Mouse (Mus musculus) thymus, postnatal 4 days (tissue): ENCODE measurements at regions not wholly inside any gene's neighbourhood (a gene's known extent, or its start where the extent isn't known, plus 50 kb on each side); places are given as distances from the start of the nearest gene placed in this dataset.

ENCODE experiments used
- DNase-seq: peaks from one replicate; pipeline ENCODE4 v3.0.0; 2021

GRCm38 (mm10) chr2:106318695-106319266, 315.4 kb upstream of the Dnajc24 start:
- no peak for DNase-seq

GRCm38 (mm10) chr2:106346781-106347180, 343.4 kb upstream of the Dnajc24 start:
- DNase-seq = no peak

GRCm38 (mm10) chr2:106347249-106347648, 343.9 kb upstream of the Dnajc24 start:
- no peak for DNase-seq

GRCm38 (mm10) chr2:106355565-106355964, 337.5 kb upstream of the Mpped2 start:
- no peak for DNase-seq

GRCm38 (mm10) chr2:106355984-106356547, 337.0 kb upstream of the Mpped2 start:
- no peak for DNase-seq

- DNase-seq = no peak
Observed at GRCm38 (mm10) chr2:106368641-106369040, 324.4 kb upstream of the Mpped2 start.

- no peak for DNase-seq
Observed at GRCm38 (mm10) chr2:106383415-106384285, 309.4 kb upstream of the Mpped2 start.

- DNase-seq = no peak
Observed at GRCm38 (mm10) chr2:106384286-106384595, 308.8 kb upstream of the Mpped2 start.

GRCm38 (mm10) chr2:106384842-106385241, 308.2 kb upstream of the Mpped2 start:
- no peak for DNase-seq

GRCm38 (mm10) chr2:106412158-106412557, 280.9 kb upstream of the Mpped2 start:
- DNase-seq = no peak

GRCm38 (mm10) chr2:106415474-106416019, 277.5 kb upstream of the Mpped2 start:
- DNase-seq = no peak

GRCm38 (mm10) chr2:106418181-106418580, 274.9 kb upstream of the Mpped2 start:
- DNase-seq = no peak

- DNase-seq = no peak
Observed at GRCm38 (mm10) chr2:106424974-106425373, 268.1 kb upstream of the Mpped2 start.

- no peak for DNase-seq
Observed at GRCm38 (mm10) chr2:106425451-106425881, 267.6 kb upstream of the Mpped2 start.

GRCm38 (mm10) chr2:106426010-106426409, 267.1 kb upstream of the Mpped2 start:
- DNase-seq = no peak

GRCm38 (mm10) chr2:106427237-106427636, 265.8 kb upstream of the Mpped2 start:
- DNase-seq = no peak

GRCm38 (mm10) chr2:106428909-106429308, 264.2 kb upstream of the Mpped2 start:
- no peak for DNase-seq

- DNase-seq = peak; percentile 36
Observed at GRCm38 (mm10) chr2:106431141-106431540, 261.9 kb upstream of the Mpped2 start.

- no peak for DNase-seq
Observed at GRCm38 (mm10) chr2:106431637-106432199, 261.4 kb upstream of the Mpped2 start.

- DNase-seq = no peak
Observed at GRCm38 (mm10) chr2:106436136-106436535, 256.9 kb upstream of the Mpped2 start.

- no peak for DNase-seq
Observed at GRCm38 (mm10) chr2:106454310-106454974, 238.6 kb upstream of the Mpped2 start.

GRCm38 (mm10) chr2:106455039-106455438, 238.0 kb upstream of the Mpped2 start:
- DNase-seq = no peak

GRCm38 (mm10) chr2:106455972-106456371, 237.1 kb upstream of the Mpped2 start:
- DNase-seq = no peak
